Mouse (Mus musculus) thymus, adult 2 months (tissue): ENCODE results near the gene Klc3. TPM values are rescaled to one million over a fixed set of nuclear protein-coding genes. Genes with fewer than 3 reads are reported as not detected.

ENCODE experiments used
- DNase-seq: peaks from one replicate; pipeline ENCODE4 v3.0.0; 2021
- H3K27ac ChIP-seq: fragments of 200-500 bp; 2 replicates; pipeline ENCODE4 v1.5.1; 2012; ENCODE audit warnings: low read length, control low read depth; ENCODE audit not compliant: control insufficient read depth, insufficient read depth
- H3K27me3 ChIP-seq: fragments of 200-500 bp; 2 replicates; pipeline ENCODE4 v1.6.1; 2012; ENCODE audit warnings: mild to moderate bottlenecking, low read length, moderate library complexity, mixed read lengths; ENCODE audit not compliant: control insufficient read depth, insufficient read depth
- H3K36me3 ChIP-seq: fragments of 200-500 bp; 2 replicates; pipeline ENCODE4 v1.6.1; 2012; ENCODE audit warnings: mild to moderate bottlenecking, low read length, moderate library complexity; ENCODE audit not compliant: control insufficient read depth, insufficient read depth
- H3K4me1 ChIP-seq: fragments of 200-500 bp; replicated peaks from 2 replicates; pipeline ENCODE4 v1.6.1; 2012; ENCODE audit warnings: low read length; ENCODE audit not compliant: control insufficient read depth, insufficient read depth
- H3K4me3 ChIP-seq: fragments of 200-500 bp; 2 replicates; pipeline ENCODE4 v1.5.1; 2012; ENCODE audit warnings: mild to moderate bottlenecking, low read length, control low read depth, moderate library complexity; ENCODE audit not compliant: control insufficient read depth, insufficient read depth
- CTCF ChIP-seq: fragments of 200-500 bp; IDR thresholded peaks from 2 replicates; pipeline ENCODE4 v1.5.1; 2012; ENCODE audit warnings: mild to moderate bottlenecking, control low read depth, low read length, moderate library complexity, borderline replicate concordance; ENCODE audit not compliant: control insufficient read depth, poor library complexity, insufficient read depth; ENCODE audit errors: extremely low read depth
- POLR2A ChIP-seq: fragments of 200-500 bp; IDR thresholded peaks from 2 replicates; pipeline ENCODE4 v1.6.1; 2012; ENCODE audit warnings: mild to moderate bottlenecking, low read length, control low read depth, moderate library complexity; ENCODE audit not compliant: control insufficient read depth, poor library complexity, insufficient read depth; ENCODE audit errors: extremely low read depth
- WGBS: fragments of 180-500 bp; shearing (Covaris S2); methylation state at CpG from one replicate; pipeline ENCODE4 v1.1.7; 2018; 5-methylcytosine and 5-hydroxymethylcytosine counted together
- polyA plus RNA-seq: library from polyadenylated mRNA; depleted of rRNA; stranded (reverse); fragments of >200 nt; gene quantifications from 2 replicates; pipeline ENCODE4 v1.2.3, GENCODE M21; 2012

Klc3 gene
- polyA plus RNA-seq, 1 experiment = 87.0 TPM

DNA sequence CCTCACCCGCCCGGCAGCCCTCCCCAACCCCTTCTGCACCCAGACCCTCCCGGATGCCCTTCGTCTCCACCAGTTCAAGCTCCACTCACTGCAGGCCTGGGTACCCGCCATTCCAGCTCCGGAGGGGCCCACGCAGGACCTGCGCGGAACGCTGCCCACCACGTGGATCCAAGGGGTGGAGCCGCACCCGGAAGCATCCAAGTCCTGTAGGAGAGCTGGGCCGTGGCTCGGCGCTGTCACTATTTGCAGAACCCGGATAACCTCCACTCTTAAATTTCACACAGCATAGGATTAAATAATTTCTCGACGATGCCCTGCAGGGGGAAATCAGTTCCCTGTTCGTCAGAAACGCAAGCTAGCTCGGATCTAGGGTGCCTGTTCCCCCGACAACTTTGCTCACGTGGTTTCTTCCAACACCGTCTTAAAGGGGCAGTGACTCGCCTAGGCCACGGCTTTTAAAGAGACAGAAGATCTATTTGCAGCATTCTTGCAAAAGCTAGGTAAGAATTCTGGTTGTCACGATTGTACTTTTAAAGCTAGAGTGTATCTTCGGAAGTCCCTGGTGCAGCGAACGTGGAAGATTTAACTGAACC is 44.5 kb downstream of the Klc3 start, which contains the start of the genes Cd3eap and Ppp1r13l:
Cd3eap (minus strand) TSS at position 185 of the 593 bp plus-strand sequence.
Ppp1r13l (plus strand) TSS at position 451 of the 593 bp plus-strand sequence.
- H3K4me1 ChIP-seq = peaks cover 22% of the 10 kb centered on the region
- WGBS = under 1% methylated on average over 31 of the region's 31 CpGs
- TF ChIP-seq POLR2A = 0 out of 2 replicates have a peak, but pooled peaks have one; percentile 32
- TF ChIP-seq CTCF = no peak
- H3K27ac ChIP-seq = no peak within 1 kb of the TSS
- peak within 1 kb of the TSS; percentile 40 for H3K4me3 ChIP-seq
- no peaks in the 10 kb centered on the region for H3K36me3 ChIP-seq
- DNase-seq = peak; percentile 79
- H3K27me3 ChIP-seq = no peaks in the 10 kb centered on the region; the same call in 1 of the 2 replicates

DNA sequence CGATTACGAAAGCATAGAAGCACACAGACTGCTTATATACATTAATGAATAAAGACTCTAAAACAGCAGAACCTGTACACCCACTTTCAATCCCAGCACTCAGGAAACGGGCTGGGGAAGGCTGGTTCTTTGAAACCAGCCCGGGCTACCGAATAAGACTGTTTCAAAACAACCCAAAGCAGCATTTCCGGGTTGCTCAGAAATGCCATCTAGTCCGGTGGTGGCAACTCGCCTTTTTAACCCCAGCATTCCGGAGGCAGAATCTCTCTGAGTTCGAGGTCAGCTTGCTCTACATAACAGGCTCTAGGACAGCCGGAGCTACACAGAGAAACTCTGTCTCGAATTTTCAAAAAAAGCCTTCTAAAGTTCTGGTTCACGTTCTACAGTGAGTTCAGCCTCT is 45.3 kb downstream of the Klc3 start:
- Histone ChIP-seq H3K27me3 (no peaks in the 10 kb centered on the region; the same call in 1 of the 2 replicates), H3K4me3 (no peak overlapping the region; the same call in 1 of the 2 replicates), H3K27ac (no peak overlapping the region), H3K36me3 (no peaks in the 10 kb centered on the region), H3K4me1 (peaks cover 22% of the 10 kb centered on the region)
- TF ChIP-seq CTCF (no peak), POLR2A (no peak)
- WGBS = 8% methylated on average over 13 of the region's 13 CpGs
- DNase-seq = no peak

DNA sequence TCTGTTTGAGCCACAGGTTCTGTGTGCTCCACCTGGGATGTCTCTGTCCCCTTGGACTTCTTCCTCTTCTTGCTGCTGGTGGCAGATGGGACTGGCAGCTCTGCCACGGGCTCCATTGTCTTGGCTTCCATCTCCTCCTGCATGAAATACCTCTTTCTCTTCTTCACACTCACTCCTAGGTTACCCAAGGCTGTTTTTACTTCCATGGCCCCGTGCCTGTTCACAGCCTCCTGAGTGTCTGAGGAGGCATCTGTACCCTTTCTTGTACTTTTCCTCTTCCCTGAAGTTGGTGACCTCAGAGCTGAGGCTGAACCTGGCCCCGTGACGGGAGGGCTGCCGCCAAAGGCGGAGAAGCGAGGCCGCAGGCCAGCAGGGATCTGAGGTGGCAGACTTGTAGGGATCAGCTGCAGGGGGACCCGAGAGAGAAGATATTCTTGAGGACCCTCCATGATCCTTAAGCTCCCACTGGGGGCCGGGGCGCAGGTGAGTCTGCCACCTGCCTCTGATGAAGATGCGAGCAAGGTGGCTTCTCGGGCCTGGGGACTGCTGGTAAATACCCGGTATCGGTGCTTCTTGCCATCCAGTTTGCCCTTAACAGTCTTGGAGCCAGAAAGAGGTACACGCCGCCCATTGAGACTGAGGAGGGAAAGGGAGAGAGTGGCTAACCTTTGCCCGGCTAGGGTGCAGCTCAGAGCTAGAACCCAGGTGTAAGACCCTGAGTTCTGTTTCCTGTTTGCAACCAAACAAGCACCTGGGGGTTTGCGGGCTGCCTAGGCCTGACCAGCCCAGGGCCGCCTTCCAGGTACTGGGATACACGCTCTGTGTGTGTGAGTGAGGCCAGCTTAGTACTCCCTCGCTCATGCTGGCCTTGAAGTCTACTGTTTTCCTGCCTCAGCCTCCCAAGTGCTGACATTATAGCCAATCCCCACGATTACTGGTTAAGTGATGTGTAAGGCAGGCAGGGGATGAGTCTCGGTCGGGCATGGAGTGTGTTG is 46.2 kb downstream of the Klc3 start:
- Histone ChIP-seq H3K4me1 (peaks cover 22% of the 10 kb centered on the region), H3K4me3 (no peak overlapping the region), H3K27me3 (no peaks in the 10 kb centered on the region; the same call in 1 of the 2 replicates), H3K36me3 (no peaks in the 10 kb centered on the region), H3K27ac (no peak overlapping the region)
- DNase-seq = no peak
- 93% methylated on average over 25 of the region's 25 CpGs for WGBS
- TF ChIP-seq POLR2A = no peak

DNA sequence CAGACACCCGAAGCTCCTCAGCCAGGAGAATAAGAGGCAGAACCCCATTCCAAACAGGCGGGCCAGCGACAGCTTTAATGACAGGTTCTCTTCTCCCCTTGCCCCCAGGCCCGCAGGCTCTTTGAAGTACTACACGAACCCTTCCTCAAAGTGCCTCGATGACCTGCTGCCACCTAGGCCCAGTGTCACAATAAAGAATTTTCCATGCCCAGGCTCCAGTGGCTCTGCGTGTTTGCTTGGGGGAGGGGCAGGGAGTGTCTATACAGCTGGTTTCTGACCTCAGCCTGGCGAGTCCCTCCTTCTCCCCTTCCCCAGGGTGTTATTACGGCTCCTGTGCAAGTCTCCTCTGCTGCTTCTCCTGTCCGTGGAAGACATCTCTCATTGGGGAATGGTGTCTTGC is 47.6 kb downstream of the Klc3 start:
- peaks cover 19% of the 10 kb centered on the region for H3K4me1 ChIP-seq
- 91% methylated on average over 10 of the region's 10 CpGs for WGBS
- no peaks in the 10 kb centered on the region for H3K36me3 ChIP-seq
- DNase-seq = no peak
- no peak overlapping the region for H3K27ac ChIP-seq
- no peak overlapping the region for H3K4me3 ChIP-seq
- TF ChIP-seq CTCF (no peak), POLR2A (no peak)
- H3K27me3 ChIP-seq = no peaks in the 10 kb centered on the region; the same call in 1 of the 2 replicates

DNA sequence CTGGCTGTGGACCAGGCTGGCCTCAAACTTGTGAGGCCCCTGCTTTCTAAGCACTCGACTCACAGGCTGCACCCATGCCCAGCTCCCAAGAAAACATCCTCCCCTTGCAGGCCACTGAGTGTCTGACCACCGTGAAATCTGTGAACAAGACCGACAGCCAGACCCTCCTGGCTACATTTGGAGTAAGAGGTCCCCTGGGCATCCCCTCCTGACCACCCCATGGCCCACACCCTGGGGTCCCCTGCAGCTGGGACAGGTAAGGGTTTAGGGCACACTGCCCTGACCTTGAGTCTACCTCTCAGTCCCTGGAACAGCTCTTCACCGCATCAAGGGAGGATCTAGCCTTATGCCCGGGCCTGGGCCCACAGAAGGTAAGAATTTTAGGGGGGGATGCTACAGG is 48.9 kb downstream of the Klc3 start:
- Histone ChIP-seq H3K27me3 (no peaks in the 10 kb centered on the region), H3K4me3 (no peak overlapping the region), H3K27ac (no peak overlapping the region), H3K4me1 (peaks cover 7% of the 10 kb centered on the region), H3K36me3 (no peaks in the 10 kb centered on the region)
- 94% methylated on average over 5 of the region's 5 CpGs for WGBS
- TF ChIP-seq CTCF = no peak
- no peak for TF ChIP-seq POLR2A
- no peak for DNase-seq

DNA sequence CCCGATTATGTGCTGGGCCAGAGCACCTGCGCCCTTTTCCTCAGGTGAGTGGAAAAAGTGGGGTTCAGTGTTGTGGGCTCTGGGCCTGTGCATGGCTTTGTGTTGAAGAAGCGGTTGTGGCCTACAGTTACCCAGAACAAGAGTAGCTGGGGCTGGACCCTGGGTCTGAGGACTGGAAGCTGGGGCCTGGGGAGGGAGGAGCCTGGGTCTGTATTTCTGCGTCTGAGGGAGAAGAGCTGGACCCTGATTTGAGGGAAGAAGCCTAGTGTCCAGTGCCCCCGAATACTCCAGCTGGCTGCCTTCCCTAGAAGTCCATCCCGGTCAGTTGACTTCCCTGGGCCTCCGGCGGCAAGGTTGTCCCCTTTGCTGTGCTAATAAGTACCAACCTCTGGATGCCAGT is 53.7 kb downstream of the Klc3 start:
- peaks cover 6% of the 10 kb centered on the region for H3K4me1 ChIP-seq
- WGBS = 97% methylated on average over 8 of the region's 8 CpGs
- no peaks in the 10 kb centered on the region for H3K27me3 ChIP-seq
- H3K27ac ChIP-seq = no peak overlapping the region
- no peak for DNase-seq
- no peaks in the 10 kb centered on the region for H3K36me3 ChIP-seq
- TF ChIP-seq CTCF = no peak
- no peak for TF ChIP-seq POLR2A
- no peak overlapping the region for H3K4me3 ChIP-seq
